ENCODE assay signal across 7 mouse cellular contexts in the genomic region with DNA sequence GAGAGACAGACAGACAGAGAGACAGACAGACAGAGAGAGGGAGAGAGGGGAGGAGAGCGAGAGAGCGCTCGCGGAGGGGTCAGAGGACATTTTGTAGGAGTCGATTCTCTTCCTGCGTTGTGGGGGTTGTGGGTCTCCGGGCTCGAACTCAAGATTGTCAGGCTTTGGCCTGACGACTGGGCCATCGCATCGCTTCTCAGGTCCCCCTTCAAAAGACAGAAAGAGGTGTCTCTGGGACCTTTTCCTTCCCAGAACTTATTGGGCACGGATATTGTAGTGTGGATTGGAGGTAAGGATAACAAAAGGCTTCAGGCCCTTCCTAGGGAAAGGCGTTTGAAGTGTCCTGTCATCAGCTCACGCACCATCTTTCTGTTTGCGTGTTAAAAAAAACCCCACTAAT. TPM values are rescaled to one million over a fixed set of nuclear protein-coding genes. Genes with fewer than 3 reads are reported as not detected.
A peak's percentile ranks its signal among the peaks of the same experiment; 100 is the strongest.
DNase-seq lines count a peak whose midpoint lies in the region; ATAC-seq and TF ChIP-seq lines count a peak whose summit lies in the region.

No protein-coding gene starts in this region.

- peak overlapping the region; percentile 86 for H3K4me2 ChIP-seq in hindbrain, embryonic 13.5 days

- TF ChIP-seq CTCF in spleen, adult 2 months (IDR thresholded peaks at IDR 0.05; ENCODE audit: extremely low read depth, insufficient read depth, insufficient read length, insufficient replicate concordance): no peak

- peaks cover 5% of the 10 kb centered on the region; the same call in 1 of the 2 replicates for H3K4me1 ChIP-seq in spleen, adult 2 months (ENCODE audit: control insufficient read depth, insufficient read depth, insufficient read length)
- H3K4me1 ChIP-seq in hindbrain, embryonic 13.5 days (replicated peaks): peaks cover 20% of the 10 kb centered on the region
- peaks cover 20% of the 10 kb centered on the region for H3K4me1 ChIP-seq in midbrain, embryonic 10.5 days

- no peak for ATAC-seq in hindbrain, embryonic 13.5 days (ENCODE audit: low FRiP score)

- H3K9me3 ChIP-seq in hindbrain, embryonic 13.5 days: no peaks in the 10 kb centered on the region
- H3K9me3 ChIP-seq in midbrain, embryonic 10.5 days (replicated peaks): no peaks in the 10 kb centered on the region

- WGBS in spleen, adult 2 months: 4% methylated on average over 15 of the region's 15 CpGs
- 5% methylated on average over 15 of the region's 15 CpGs for whole genome bisulfite sequencing in hindbrain, embryonic 13.5 days
- 7% methylated on average over 15 of the region's 15 CpGs for WGBS in midbrain, embryonic 10.5 days

- peaks cover 16% of the 10 kb centered on the region for H3K36me3 ChIP-seq in spleen, adult 2 months (ENCODE audit: control insufficient read depth, insufficient read depth, low read length)
- H3K36me3 ChIP-seq in hindbrain, embryonic 13.5 days: peaks cover 28% of the 10 kb centered on the region
- peaks cover 37% of the 10 kb centered on the region for H3K36me3 ChIP-seq in midbrain, embryonic 10.5 days

- H3K27ac ChIP-seq in spleen, adult 2 months (ENCODE audit: insufficient read depth, low read length): peak overlapping the region; percentile 95
- 0 out of 2 replicates have a peak overlapping the region, but pooled peaks have one; percentile 96 for H3K27ac ChIP-seq in hindbrain, embryonic 13.5 days
- H3K27ac ChIP-seq in midbrain, embryonic 10.5 days (replicated peaks): peak overlapping the region; percentile 95

- H3K27me3 ChIP-seq in spleen, adult 2 months (ENCODE audit: control insufficient read depth, insufficient read depth, low read length): no peaks in the 10 kb centered on the region
- no peaks in the 10 kb centered on the region for H3K27me3 ChIP-seq in hindbrain, embryonic 13.5 days
- no peaks in the 10 kb centered on the region for H3K27me3 ChIP-seq in midbrain, embryonic 10.5 days (ENCODE audit: low read depth, poor library complexity, severe bottlenecking)

- no peak for TF ChIP-seq POLR2A in spleen, adult 2 months (IDR thresholded peaks at IDR 0.05; ENCODE audit: low read depth, low read length)

- peak in 1 of 2 experiments; percentile 3 for DNase-seq in spleen, adult 2 months (ENCODE audit: low read depth in 1 of 2, low spot score in 2 of 2)
- no peak for DNase-seq in spleen, adult 18-20 months
- DNase-seq in embryo, embryonic 10.5 days (ENCODE audit: low spot score): peak; percentile 22
- DNase-seq in midbrain, embryonic 10.5 days (ENCODE audit: low spot score): peak; percentile 22
- DNase-seq in thymus, postnatal 36 days: peak; percentile 7 to 13
- DNase-seq in testis, postnatal 14 days (ENCODE audit: low spot score): no peak

- H3K9ac ChIP-seq in hindbrain, embryonic 13.5 days: peak overlapping the region; percentile 97

- peak overlapping the region; percentile 67 for H3K4me3 ChIP-seq in spleen, adult 2 months (ENCODE audit: extremely low read depth, insufficient read depth, insufficient read length)
- peak overlapping the region; percentile 100 for H3K4me3 ChIP-seq in hindbrain, embryonic 13.5 days
- H3K4me3 ChIP-seq in midbrain, embryonic 10.5 days: peak overlapping the region; percentile 99

RNA-seq across cellular contexts. Expression of a gene that starts 0.9 kb away (rescaled TPM):
- polyA plus RNA-seq in spleen, adult 2 months (2012; rRNA removed): 2.2 and 3.2 TPM in 2 replicates
- 13.2 and 14.2 TPM in 2 replicates for polyA plus RNA-seq in hindbrain, embryonic 13.5 days (2015; fragmentation: Nextera tagmentation; extraction: Ambion mirVana)
- 29.6 and 29.7 TPM in 2 replicates for polyA plus RNA-seq in midbrain, embryonic 10.5 days (2016; fragmentation: Nextera tagmentation; extraction: Ambion mirVana)

RNA-seq across cellular contexts. Expression of a gene that starts 1.1 kb away (rescaled TPM):
- 3.6 and 4.2 TPM in 2 replicates for polyA plus RNA-seq in spleen, adult 2 months (2012; rRNA removed)
- polyA plus RNA-seq in hindbrain, embryonic 13.5 days (2015; fragmentation: Nextera tagmentation; extraction: Ambion mirVana): 45.6 and 47.3 TPM in 2 replicates
- polyA plus RNA-seq in midbrain, embryonic 10.5 days (2016; fragmentation: Nextera tagmentation; extraction: Ambion mirVana): 49.0 and 49.9 TPM in 2 replicates

Comparison
In these comparisons a context has a peak if more than half of its experiments do, and no peak if none do; other contexts are left out.
1. DNase-seq: peak in embryo, embryonic 10.5 days (single experiment), midbrain, embryonic 10.5 days (single experiment) and thymus, postnatal 36 days (2 of 2); none in spleen, adult 18-20 months (0 of 2) and testis, postnatal 14 days (single experiment).
2. Peak in every context shown above with its lines, with median percentiles within 50 percentile points of each other: H3K27ac ChIP-seq and H3K4me3 ChIP-seq.